In the genomic region with DNA sequence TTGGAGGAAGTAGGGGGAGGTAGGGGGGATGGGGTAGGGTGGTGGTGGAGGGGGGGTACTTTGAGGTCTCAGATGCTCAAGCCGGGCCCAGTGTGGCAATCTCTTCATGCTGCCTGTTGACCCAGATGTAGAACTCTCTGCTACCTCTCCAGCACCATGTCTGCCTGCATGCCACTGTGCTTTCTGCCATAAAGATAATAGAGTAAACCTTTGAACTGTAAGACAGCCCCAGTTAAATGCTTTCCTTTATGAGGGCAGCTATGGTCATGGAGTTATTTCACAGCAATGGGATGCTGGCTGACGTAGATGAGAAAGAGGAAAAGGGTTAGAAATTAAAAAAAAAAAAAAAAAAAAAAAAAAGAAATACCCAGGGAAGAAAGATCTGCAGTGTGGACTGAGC, we compare ENCODE assay signal across 27 mouse cellular contexts.
"Had no signal": no experiment of that assay in that cellular context is flagged by ENCODE, and none has a peak within 500 bp of the region (broad histone marks: within the 10 kb centered on the region; RNA-seq: fewer than 3 reads in every experiment).

No protein-coding gene starts in this region.

- H3K9ac ChIP-seq: heart, embryonic 13.5 days; heart, embryonic 15.5 days; hindbrain, embryonic 13.5 days; hindbrain, embryonic 15.5 days; kidney, embryonic 15.5 days; limb, embryonic 13.5 days; limb, embryonic 15.5 days; liver, embryonic 12.5 days; liver, embryonic 14.5 days had no signal

- H3K4me1 ChIP-seq: heart, embryonic 13.5 days; heart, embryonic 15.5 days; hindbrain, embryonic 13.5 days; hindbrain, embryonic 15.5 days; kidney, embryonic 15.5 days; limb, embryonic 13.5 days; limb, embryonic 15.5 days had no signal

- H3K9me3 ChIP-seq: heart, embryonic 13.5 days; heart, embryonic 15.5 days; hindbrain, embryonic 13.5 days; hindbrain, embryonic 15.5 days; kidney, embryonic 15.5 days; limb, embryonic 13.5 days; limb, embryonic 15.5 days; liver, embryonic 12.5 days had no signal

- H3K4me3 ChIP-seq: gastrocnemius, adult 2 months; heart, adult 2 months; heart, embryonic 13.5 days; heart, embryonic 15.5 days; hindbrain, embryonic 13.5 days; hindbrain, embryonic 15.5 days; kidney, embryonic 15.5 days; limb, embryonic 13.5 days; limb, embryonic 15.5 days; liver, embryonic 12.5 days had no signal

- H3K36me3 ChIP-seq: heart, embryonic 13.5 days; heart, embryonic 15.5 days; hindbrain, embryonic 13.5 days; hindbrain, embryonic 15.5 days; kidney, embryonic 15.5 days; limb, embryonic 13.5 days; limb, embryonic 15.5 days; liver, embryonic 12.5 days had no signal

- ATAC-seq: hindbrain, postnatal 0 days; liver, embryonic 12.5 days had no signal

- H3K4me2 ChIP-seq: heart, embryonic 11.5 days; heart, embryonic 13.5 days; heart, embryonic 15.5 days; hindbrain, embryonic 13.5 days; hindbrain, embryonic 15.5 days; kidney, embryonic 15.5 days; limb, embryonic 13.5 days; limb, embryonic 15.5 days; liver, embryonic 12.5 days had no signal

- H3K27ac ChIP-seq: gastrocnemius, adult 2 months; heart, adult 2 months; heart, embryonic 13.5 days; heart, embryonic 15.5 days; hindbrain, embryonic 13.5 days; hindbrain, embryonic 15.5 days; hindbrain, postnatal 0 days; kidney, embryonic 15.5 days; kidney, postnatal 0 days; limb, embryonic 13.5 days; limb, embryonic 15.5 days; liver, embryonic 12.5 days; liver, embryonic 14.5 days had no signal

- H3K27me3 ChIP-seq: heart, embryonic 13.5 days; heart, embryonic 15.5 days; hindbrain, embryonic 13.5 days; hindbrain, embryonic 15.5 days; kidney, embryonic 15.5 days; limb, embryonic 13.5 days; limb, embryonic 15.5 days; liver, embryonic 12.5 days had no signal

- DNase-seq: gastrocnemius, adult 2 months; gastrocnemius, postnatal 14 days; gastrocnemius, postnatal 36 days; heart, adult 11 months; heart, adult 2 months; heart, postnatal 14 days; heart, postnatal 36 days; kidney, adult 11 months; kidney, adult 2 months; kidney, adult 9 months; kidney, postnatal 14 days; kidney, postnatal 36 days; layer of hippocampus, adult 9-11 months; layer of hippocampus, postnatal 36 days; left cerebral cortex, postnatal 4 days had no signal
